Mouse (Mus musculus) splenic B cell, adult 2 months (primary cell): ENCODE measurements around the gene Cyld.
"Not testable (repeated sequence)": the region's sequence is repeated elsewhere in the genome, so short reads cannot be mapped to it uniquely, and the experiment has no call there.

Experiments
- DNase-seq: peaks from one replicate; pipeline ENCODE4 v3.0.0-alpha.2; 2011; ENCODE audit warnings: low read depth, low spot score
- H3K27me3 ChIP-seq: 2 replicates; pipeline ENCODE4 v1.6.1; 2012; ENCODE audit warnings: mild to moderate bottlenecking, low read length, moderate library complexity, mixed read lengths; ENCODE audit not compliant: control insufficient read depth, poor library complexity, insufficient read depth, severe bottlenecking
- H3K36me3 ChIP-seq: 2 replicates; pipeline ENCODE4 v1.6.1; 2012; ENCODE audit warnings: mild to moderate bottlenecking, low read length, moderate library complexity, mixed read lengths; ENCODE audit not compliant: control insufficient read depth, poor library complexity, insufficient read depth, severe bottlenecking

Cyld gene

DNA sequence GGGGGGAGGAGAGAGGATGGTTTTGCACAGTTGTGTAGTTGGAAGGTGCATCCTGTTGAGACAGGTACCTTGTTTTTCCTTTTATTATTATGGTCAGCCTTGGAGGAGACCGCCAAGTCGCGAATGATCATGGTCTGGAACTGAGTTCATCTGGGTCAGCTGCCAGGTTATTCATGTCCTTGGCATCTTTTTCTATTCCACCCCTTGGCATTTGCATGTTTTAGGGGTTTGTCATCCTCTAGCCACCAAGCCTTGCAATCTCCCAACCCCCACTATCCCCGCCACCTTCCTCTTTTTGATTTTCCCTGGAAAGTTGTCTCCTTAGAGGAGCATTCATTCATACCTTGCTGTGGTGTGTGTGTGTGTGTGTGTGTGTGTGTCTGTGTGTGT lies 809 bp downstream of the Cyld start:
- Histone ChIP-seq H3K27me3 (no peaks in the 10 kb centered on the region), H3K36me3 (0 out of 2 replicates have a peak, but pooled peaks cover 2% of the 10 kb centered on the region)
- no peak for DNase-seq

DNA sequence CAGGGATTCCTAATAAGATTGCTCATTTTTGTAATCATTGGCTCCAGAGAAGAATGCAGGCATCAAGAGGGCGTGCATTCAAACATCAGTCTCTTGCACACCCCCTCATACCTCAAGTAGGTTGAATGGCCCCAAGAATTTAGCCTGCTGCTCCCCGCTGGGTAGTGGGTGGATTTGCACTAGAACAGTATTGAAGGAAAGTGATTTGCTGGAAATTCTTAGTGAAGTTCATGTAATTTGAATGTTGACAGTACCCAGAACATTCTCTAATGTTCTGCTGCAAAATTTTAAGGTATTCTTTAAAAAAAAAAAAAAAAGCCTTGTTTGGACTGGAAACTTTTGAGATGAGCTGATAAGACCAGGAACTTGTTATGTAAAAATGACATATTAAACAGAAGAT lies 1.2 kb downstream of the Cyld start:
- peak; percentile 31 for DNase-seq
- no peaks in the 10 kb centered on the region for H3K27me3 ChIP-seq
- peaks cover 3% of the 10 kb centered on the region; the same call in 1 of the 2 replicates for H3K36me3 ChIP-seq

DNA sequence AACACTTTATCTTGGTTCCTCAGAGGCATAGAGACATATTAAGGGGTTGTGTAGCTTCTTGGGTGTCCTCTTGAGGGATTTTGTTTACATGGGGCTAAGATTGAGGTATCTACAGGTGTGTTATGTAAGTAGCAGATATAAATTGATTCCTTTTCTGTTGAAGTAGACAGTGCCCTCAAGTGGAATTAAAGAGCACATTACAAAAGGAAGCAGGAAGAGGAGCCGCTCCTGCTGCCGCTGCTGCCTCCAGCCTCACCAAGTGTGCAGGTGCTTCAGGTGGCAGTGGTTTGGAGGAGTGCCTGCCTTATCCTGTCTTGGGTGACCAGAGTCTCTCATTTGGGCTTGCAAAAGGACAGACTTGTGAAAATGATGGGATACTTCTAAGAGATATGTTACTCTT lies 4.8 kb downstream of the Cyld start:
- peaks cover 10% of the 10 kb centered on the region; the same call in 1 of the 2 replicates for H3K36me3 ChIP-seq
- no peaks in the 10 kb centered on the region for H3K27me3 ChIP-seq
- DNase-seq: peak; percentile 76

DNA sequence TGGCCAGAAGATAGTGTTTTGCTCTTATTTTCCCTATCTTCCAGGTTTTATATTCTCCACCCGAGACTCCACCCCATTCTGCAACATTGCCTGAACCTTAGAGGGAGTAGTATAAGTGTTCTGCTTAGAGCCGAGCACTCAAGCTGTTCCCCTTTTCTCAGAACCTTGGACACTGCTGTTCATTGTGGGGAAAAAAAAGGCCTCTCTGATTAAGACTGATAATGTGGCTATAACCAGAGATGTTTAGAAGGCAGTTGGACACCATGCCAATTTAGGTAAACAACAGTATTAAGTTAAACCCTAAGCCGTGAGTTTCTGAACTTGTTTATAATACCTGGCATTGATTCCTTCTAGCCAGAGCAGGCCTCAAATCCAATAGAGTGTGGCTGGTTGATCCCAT lies 6.0 kb downstream of the Cyld start:
- no peak for DNase-seq
- H3K27me3 ChIP-seq: no peaks in the 10 kb centered on the region
- H3K36me3 ChIP-seq: peaks cover 13% of the 10 kb centered on the region

DNA sequence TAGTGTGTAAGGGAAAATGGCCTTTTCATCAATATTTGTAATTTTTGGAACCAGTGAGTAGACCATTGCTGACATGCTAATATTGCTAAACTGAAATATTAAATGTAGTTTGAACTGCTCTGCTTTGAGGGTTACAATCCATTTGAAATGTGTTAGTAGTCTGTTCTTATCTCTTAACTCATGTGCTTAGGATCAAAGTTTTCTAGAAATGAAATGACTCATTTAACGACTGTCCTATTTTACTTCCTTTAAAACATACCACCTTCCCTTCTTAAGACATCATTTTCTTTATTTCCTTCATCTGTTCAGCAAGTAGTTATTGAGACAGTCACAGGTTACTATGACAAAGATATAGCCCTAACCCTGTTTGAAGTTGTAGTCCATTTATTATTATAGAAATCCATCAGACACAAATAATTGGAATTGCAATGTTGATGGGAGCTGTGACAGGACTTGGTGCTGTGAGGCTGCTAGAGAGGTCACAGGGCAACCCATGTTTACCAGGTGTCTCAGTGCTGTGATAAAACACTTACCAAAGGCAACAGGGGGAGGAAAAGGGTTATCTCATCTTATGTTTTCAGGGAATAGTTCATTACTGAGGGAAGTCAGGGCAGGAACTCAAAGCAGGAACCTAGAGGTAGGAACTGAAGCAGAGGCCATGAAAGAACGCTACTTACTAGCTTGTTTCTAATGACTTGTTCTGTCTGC lies 26.6 kb downstream of the Cyld start:
- peaks cover 13% of the 10 kb centered on the region for H3K36me3 ChIP-seq
- DNase-seq: no peak
- no peaks in the 10 kb centered on the region for H3K27me3 ChIP-seq

DNA sequence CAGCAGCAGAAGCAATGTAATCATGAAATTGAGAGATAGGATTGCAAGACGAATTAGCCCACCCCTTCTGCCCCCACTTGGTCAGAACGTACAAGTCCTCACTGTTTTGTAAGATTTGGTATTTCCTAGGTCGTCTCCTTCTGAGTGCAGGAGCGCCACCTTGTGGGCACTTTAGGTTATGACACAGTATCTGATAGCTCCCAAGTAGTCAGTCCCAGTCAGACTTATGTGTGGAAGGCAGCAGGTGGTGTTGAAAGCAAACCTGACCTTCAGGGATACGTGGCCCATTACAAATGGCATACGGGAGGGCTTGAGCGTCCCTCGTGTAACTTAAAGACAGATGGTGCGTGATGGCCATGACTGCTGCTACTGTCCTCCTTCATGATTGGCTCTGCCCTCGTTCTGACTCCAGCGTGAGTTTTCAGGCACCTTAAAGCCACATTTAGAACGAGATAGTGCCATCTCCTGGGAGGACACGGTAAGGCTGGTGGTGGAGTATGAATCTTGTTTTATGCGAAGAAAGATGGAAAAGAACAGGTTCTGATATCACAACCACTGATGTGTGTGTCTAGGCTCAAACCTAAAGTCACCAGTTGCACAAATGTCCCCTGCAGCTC lies 58.5 kb downstream of the Cyld start:
- Histone ChIP-seq H3K27me3 (no peaks in the 10 kb centered on the region), H3K36me3 (no peaks in the 10 kb centered on the region; the same call in 1 of the 2 replicates)
- DNase-seq: peak; percentile 86

DNA sequence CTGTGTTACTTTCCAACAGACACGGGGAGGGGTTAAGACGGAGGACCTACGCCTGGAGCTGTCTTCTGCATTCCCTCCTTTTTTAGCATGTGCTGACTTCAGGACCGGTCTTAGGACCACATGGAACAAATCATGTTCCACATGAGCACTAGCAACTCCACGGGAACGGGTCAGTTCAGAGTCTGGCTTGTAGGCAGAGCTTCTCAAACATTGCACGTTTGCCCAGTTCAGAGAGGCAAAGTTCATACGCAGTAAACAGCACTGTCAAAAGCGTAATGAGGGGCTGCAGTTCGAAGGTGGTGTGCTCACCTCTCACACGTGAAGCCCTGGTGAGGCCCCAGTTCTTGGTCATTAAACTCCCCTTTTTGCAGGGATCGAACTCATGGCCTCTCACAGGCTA lies 65.2 kb downstream of the Cyld start:
- no peak for DNase-seq
- Histone ChIP-seq H3K27me3 (no peaks in the 10 kb centered on the region), H3K36me3 (no peaks in the 10 kb centered on the region)

DNA sequence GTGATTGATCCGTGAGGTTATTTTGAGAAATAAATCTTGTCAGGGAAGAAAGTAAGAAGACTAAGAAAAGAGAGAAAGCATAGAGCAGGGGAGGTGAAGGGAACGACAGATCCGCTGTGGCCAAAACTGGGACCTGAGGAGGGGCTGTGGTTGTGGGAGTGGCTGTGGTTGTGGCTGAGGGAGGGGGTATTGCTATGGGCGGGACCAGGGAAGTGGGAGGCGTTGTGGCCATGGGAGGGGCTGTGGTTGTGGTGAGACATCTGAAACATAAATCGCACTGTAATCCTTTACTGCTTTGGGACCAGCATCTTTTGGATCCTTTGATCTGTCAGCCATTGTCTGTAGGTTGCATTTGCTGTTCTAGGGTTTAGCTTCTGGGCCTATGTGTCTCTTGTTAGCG lies 74.4 kb downstream of the Cyld start:
- no peak for DNase-seq
- no peaks in the 10 kb centered on the region for H3K27me3 ChIP-seq
- H3K36me3 ChIP-seq: no peaks in the 10 kb centered on the region

DNA sequence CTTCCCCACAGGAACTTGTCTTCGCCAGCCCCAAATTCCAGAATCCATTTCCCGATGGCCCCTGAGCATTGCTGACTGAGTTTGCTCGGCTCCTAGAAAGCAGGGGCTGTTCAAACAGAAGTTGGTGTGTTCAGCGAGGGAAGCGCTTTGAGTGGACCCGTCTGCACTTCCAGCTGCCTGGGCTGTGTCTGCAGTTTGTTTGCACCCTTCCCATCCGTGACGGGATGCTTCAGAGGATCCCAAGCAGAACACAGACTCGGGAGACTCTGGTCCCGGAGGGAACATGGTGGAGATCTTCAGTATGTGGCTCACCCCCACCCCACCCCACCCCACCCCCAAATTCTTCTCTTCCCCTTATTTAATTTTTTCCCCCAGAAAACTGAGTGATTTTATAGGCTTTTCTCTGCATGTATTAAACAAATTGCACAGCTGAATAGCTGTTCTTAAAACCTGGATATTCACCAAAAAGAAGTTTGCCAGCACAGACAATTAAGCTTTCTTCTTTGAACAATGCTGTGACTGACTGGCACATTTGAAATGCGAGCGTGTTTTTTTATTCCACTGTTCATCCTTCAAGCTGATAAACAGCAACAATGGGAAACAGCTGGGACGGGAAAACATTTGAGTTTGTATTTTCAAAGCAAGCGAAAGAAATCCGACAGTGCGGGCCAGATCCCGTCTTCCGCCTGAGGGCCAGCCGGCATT lies 77.9 kb downstream of the Cyld start:
- DNase-seq: no peak
- H3K36me3 ChIP-seq: no peaks in the 10 kb centered on the region
- H3K27me3 ChIP-seq: no peaks in the 10 kb centered on the region

DNA sequence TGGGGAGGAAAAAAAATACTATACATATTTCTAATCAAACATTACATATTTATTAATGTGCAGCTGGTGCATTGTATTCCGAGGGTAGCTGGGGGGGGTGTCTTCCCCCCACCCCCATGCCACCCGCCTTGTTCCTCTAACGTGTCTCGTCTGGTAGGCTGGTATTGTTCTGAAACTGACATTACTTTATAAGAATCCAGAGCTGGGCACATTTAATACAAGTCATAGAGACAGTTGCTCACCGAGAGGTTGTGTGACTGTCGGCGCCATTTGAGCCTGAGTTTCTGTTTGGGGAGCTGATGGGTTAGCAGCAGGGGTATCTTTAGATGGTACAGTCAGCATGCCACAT lies 78.4 kb downstream of the Cyld start:
- no peaks in the 10 kb centered on the region for H3K27me3 ChIP-seq
- no peaks in the 10 kb centered on the region for H3K36me3 ChIP-seq
- no peak for DNase-seq

DNA sequence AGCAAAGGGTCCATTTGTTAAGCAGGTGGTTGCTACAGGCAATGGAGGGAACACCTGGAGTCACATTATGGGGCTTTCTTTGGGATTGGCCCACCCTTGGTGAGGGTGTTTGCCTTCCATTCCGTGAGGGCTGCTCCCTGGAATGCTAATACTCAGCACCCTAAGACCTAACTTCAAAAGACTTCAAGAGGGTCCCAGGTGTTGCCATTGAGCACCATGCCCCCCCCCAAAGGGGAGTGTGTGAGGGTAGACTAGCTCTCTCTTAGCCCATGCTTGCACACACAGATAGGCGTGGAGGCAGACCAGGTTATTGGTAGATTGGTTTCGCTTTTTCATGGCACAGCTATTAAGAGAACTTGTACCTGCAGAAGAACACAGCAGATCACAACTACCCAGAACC lies 83.3 kb downstream of the Cyld start:
- H3K36me3 ChIP-seq: no peaks in the 10 kb centered on the region
- DNase-seq: no peak
- no peaks in the 10 kb centered on the region for H3K27me3 ChIP-seq

DNA sequence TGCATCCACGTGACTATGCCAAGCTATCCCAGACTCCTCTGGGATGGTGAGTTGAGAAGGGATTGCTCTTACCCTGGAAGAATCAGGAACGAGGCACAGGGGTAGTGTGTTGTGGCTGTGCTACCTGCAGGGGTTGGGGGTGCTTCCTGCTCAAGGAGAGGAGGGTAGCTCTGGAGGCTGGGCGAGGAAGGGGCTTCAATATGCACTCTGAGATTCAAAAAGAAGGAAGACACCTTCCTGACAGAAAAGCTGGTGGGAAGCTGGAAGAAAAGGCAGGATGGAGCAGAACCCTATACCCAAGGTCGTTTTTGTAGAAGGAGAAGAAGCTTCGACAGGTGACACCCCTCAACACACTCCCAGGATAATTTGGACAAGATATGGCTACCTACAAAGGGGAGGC lies 84.5 kb downstream of the Cyld start:
- H3K27me3 ChIP-seq: no peaks in the 10 kb centered on the region
- no peaks in the 10 kb centered on the region for H3K36me3 ChIP-seq
- no peak for DNase-seq

DNA sequence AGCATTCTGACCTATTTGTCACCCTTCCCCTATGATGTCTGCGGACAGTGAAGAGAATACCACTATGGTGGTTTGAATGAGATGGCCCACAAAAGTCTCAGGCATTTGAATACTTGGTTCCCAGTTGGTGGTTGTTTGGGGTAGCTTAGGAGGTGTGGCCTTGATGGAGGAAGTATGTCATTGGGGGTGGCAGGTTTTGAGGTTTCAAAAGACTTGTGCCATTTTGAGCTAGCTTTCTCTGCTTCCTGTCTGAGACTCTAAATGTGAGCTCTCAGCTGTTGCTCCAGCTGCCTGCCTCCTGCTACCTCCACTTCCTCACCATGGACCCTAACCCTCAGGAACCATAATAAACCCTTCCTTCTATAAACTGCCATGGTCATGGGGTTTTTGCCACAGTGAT lies 86.9 kb downstream of the Cyld start:
- DNase-seq: no peak
- no peaks in the 10 kb centered on the region for H3K27me3 ChIP-seq

DNA sequence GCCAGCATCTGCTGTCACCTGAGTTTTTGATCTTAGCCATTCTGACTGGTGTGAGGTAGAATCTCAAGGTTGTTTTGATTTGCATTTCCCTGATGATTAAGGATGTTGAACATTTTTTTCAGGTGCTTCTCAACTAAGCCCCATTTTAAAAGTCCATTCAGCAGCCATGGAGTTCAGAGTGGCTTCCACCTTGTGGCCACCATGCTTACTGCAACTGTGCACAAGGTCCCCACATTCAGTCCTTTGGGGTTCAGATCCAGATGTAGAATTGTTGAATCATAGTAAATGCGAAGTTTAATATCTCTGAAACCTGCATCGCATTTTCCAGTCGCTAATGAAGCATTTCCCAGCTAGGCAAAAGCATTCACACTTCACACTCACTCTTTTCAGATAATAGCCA lies 91.5 kb downstream of the Cyld start:
- H3K36me3 ChIP-seq: not testable (repeated sequence)

More for the DNA sequence above, 86.9 kb downstream of the Cyld start:
- H3K36me3 ChIP-seq: no peaks in the 10 kb centered on the region

DNA sequence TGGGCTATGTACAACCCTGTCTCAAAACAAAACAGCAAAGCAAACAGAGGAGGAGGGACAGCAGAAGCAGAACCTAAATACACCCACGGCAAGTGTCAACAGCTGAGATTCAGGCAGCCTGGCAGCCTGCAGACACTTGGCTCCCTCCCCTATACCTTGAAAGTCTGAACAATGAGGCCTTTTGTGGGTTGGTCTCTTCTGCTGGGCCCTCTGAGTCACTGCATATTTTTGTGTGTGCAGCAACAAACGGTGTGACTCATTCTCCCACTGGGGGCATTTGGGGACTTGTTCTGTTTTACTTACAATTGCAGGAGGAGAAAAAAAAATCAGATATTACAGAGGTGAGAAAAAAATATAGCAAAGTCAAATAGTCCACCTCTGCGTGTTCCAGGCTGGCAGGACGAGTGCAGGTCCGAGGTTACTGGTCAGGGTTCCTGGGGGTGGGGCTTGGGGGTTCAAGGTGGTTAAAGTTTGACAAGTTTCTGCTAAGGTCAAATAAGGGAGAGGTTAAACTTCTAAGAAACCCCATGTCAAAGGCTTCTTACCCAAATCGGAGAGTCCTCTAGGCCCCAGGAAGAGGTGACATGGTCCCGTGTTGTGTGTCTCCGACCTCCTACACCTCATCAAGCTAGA lies 96.0 kb downstream of the Cyld start:
- H3K27me3 ChIP-seq: no peaks in the 10 kb centered on the region
- no peak for DNase-seq

More for the DNA sequence above, 91.5 kb downstream of the Cyld start:
- not testable (repeated sequence) for DNase-seq, H3K27me3 ChIP-seq

More for the DNA sequence above, 96.0 kb downstream of the Cyld start:
- H3K36me3 ChIP-seq: no peaks in the 10 kb centered on the region
